Mouse (Mus musculus) forebrain, embryonic 10.5 days (tissue): ENCODE measurements around the gene Acad10. TPM values are rescaled to one million over a fixed set of nuclear protein-coding genes. Genes with fewer than 3 reads are reported as not detected.
"Not testable (repeated sequence)": the region's sequence is repeated elsewhere in the genome, so short reads cannot be mapped to it uniquely, and the experiment has no call there.

Experiments used
- DNase-seq: peaks from one replicate; pipeline ENCODE4 v3.0.0-alpha.2; 2017; ENCODE audit warnings: low spot score; ENCODE audit errors: extremely low spot score
- H3K27ac ChIP-seq: fragments of 300-500 bp; sonication (generic); 2 replicates; pipeline ENCODE4 v1.5.1; 2016; ENCODE audit warnings: mild to moderate bottlenecking
- H3K27me3 ChIP-seq: fragments of 300-500 bp; sonication (generic); 2 replicates; pipeline ENCODE4 v1.6.1; 2016; ENCODE audit warnings: mild to moderate bottlenecking; ENCODE audit not compliant: poor library complexity, severe bottlenecking
- H3K36me3 ChIP-seq: fragments of 300-500 bp; sonication (generic); replicated peaks from 2 replicates; pipeline ENCODE4 v1.6.1; 2016; ENCODE audit warnings: mild to moderate bottlenecking, moderate library complexity
- H3K4me1 ChIP-seq: fragments of 300-500 bp; sonication (generic); 2 replicates; pipeline ENCODE4 v1.6.1; 2016
- H3K4me3 ChIP-seq: fragments of 300-500 bp; sonication (generic); 2 replicates; pipeline ENCODE4 v1.5.1; 2016; ENCODE audit warnings: mild to moderate bottlenecking, moderate library complexity
- H3K9me3 ChIP-seq: fragments of 300-500 bp; sonication (generic); 2 replicates; pipeline ENCODE4 v1.6.1; 2016; ENCODE audit warnings: mild to moderate bottlenecking, moderate library complexity
- WGBS: fragments of 180-500 bp; shearing (Covaris S2); methylation state at CpG from one replicate; pipeline ENCODE4 v1.1.7; 2016; 5-methylcytosine and 5-hydroxymethylcytosine counted together
- polyA plus RNA-seq: library from polyadenylated mRNA; unstranded; fragments of >200 nt; fragmentation: Nextera tagmentation; extraction: Ambion mirVana; gene quantifications from 2 replicates; pipeline ENCODE4 v1.2.1, GENCODE M21; 2016

Acad10 gene
- polyA plus RNA-seq, 1 experiment from 2014 or later: 2.0 TPM

- not testable (repeated sequence) for H3K4me1 ChIP-seq, H3K27ac ChIP-seq, H3K9me3 ChIP-seq, H3K4me3 ChIP-seq, H3K27me3 ChIP-seq, DNase-seq, H3K36me3 ChIP-seq
- 84% methylated on average over 1 of the region's 1 CpGs for WGBS
These were observed 56.5 kb downstream of the Acad10 start for GRCm38 (mm10) chr5:121603815-121604214.

- Histone ChIP-seq H3K36me3 (no peaks in the 10 kb centered on the region), H3K27me3 (0 out of 2 replicates have a peak, but pooled peaks cover 3% of the 10 kb centered on the region), H3K9me3 (no peaks in the 10 kb centered on the region), H3K4me3 (no peak overlapping the region), H3K27ac (no peak overlapping the region), H3K4me1 (peaks cover 13% of the 10 kb centered on the region)
- WGBS: 36% methylated on average over 9 of the region's 9 CpGs
- peak; percentile 81 for DNase-seq
These were observed 58.6 kb downstream of the Acad10 start for GRCm38 (mm10) chr5:121601547-121602299.

GRCm38 (mm10) chr5:121598871-121599610 is 61.3 kb downstream of the Acad10 start:
- Histone ChIP-seq H3K27me3 (0 out of 2 replicates have a peak, but pooled peaks cover 3% of the 10 kb centered on the region), H3K27ac (no peak overlapping the region), H3K36me3 (no peaks in the 10 kb centered on the region), H3K4me1 (peaks cover 17% of the 10 kb centered on the region), H3K4me3 (no peak overlapping the region), H3K9me3 (no peaks in the 10 kb centered on the region)
- WGBS: 59% methylated on average over 13 of the region's 13 CpGs
- DNase-seq: no peak

DNA sequence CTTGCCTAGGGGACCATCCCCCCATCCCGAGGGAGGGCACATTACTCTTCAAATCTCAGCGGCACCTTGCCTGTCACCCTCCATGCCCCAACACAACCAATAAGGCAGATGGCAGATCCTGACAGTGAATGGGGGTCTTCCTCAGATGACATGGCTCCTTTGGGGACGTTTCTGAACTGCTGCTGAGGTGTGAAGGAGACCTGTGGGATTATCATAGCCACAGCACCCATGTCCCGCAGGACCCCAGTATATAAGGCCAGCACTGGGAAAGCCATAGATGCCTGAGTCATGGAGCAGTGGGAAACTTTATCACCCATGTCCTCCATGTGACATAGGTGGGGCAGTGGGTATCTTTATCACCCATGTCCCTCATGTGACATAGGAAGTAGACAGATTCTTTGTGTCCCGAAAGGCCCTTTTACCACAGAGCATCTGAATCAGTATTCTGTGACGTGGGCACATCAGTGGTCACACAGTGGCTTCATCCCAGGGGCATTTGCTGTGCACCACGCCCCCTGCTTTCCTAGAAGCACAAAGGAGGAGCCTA is 62.2 kb downstream of the Acad10 start:
- H3K4me1 ChIP-seq: peaks cover 27% of the 10 kb centered on the region
- H3K27me3 ChIP-seq: 0 out of 2 replicates have a peak, but pooled peaks cover 3% of the 10 kb centered on the region
- H3K36me3 ChIP-seq: no peaks in the 10 kb centered on the region
- WGBS: 83% methylated on average over 7 of the region's 7 CpGs
- no peak for DNase-seq
- H3K4me3 ChIP-seq: no peak overlapping the region
- no peak overlapping the region for H3K27ac ChIP-seq
- no peaks in the 10 kb centered on the region for H3K9me3 ChIP-seq

DNA sequence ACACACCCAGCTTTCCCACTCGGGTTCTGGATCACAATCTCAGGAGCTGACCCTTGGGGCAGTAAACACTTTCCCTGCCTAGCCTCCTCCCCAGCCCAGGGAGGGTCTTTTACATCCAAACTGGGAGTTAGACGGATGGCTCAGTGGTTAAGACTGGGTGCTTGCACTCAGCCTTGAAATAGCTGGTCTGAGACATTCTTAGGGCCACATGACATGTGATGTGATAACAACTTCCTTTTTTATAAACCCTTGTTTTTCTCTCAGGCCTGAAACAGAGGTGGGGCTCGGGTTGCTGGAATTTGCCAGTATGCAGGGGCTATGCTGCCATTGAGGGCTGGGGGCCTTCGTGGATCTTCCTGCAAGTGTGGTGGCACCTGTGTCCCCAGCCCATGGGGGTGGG is 63.0 kb downstream of the Acad10 start:
- Histone ChIP-seq H3K4me3 (no peak overlapping the region), H3K36me3 (no peaks in the 10 kb centered on the region), H3K9me3 (no peaks in the 10 kb centered on the region), H3K27me3 (peaks cover 9% of the 10 kb centered on the region), H3K4me1 (peaks cover 34% of the 10 kb centered on the region), H3K27ac (no peak overlapping the region)
- no peak for DNase-seq
- 82% methylated on average over 4 of the region's 4 CpGs for WGBS

DNA sequence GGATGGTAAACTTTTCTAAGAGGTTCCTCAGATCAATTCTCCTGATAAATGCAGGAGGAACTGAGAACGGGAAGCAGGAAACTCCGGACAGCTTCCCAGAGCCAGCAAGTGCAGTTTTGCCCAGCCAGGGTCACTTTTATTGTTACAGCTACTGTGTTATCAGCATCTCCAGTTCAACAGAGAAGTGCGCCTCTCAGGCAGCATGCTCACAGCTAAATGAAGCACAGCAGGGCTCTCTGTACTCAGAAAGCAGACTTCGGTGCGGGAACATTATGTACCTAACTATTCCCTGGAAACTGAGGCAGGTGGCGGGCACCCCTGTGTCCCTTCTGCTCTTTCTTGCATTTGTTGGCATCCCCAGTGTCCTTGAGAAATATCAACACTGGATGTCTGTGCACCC is 64.1 kb downstream of the Acad10 start:
- Histone ChIP-seq H3K36me3 (no peaks in the 10 kb centered on the region), H3K4me3 (no peak overlapping the region), H3K4me1 (peaks cover 32% of the 10 kb centered on the region), H3K27me3 (peaks cover 7% of the 10 kb centered on the region), H3K9me3 (no peaks in the 10 kb centered on the region), H3K27ac (no peak overlapping the region)
- no peak for DNase-seq
- 85% methylated on average over 6 of the region's 6 CpGs for WGBS

GRCm38 (mm10) chr5:121595758-121596157 is 64.6 kb downstream of the Acad10 start:
- no peak for DNase-seq
- H3K9me3 ChIP-seq: no peaks in the 10 kb centered on the region
- no peaks in the 10 kb centered on the region for H3K36me3 ChIP-seq
- no peak overlapping the region for H3K4me3 ChIP-seq
- H3K27ac ChIP-seq: no peak overlapping the region
- WGBS: 87% methylated on average over 6 of the region's 6 CpGs
- H3K27me3 ChIP-seq: peaks cover 7% of the 10 kb centered on the region
- H3K4me1 ChIP-seq: peaks cover 33% of the 10 kb centered on the region

DNA sequence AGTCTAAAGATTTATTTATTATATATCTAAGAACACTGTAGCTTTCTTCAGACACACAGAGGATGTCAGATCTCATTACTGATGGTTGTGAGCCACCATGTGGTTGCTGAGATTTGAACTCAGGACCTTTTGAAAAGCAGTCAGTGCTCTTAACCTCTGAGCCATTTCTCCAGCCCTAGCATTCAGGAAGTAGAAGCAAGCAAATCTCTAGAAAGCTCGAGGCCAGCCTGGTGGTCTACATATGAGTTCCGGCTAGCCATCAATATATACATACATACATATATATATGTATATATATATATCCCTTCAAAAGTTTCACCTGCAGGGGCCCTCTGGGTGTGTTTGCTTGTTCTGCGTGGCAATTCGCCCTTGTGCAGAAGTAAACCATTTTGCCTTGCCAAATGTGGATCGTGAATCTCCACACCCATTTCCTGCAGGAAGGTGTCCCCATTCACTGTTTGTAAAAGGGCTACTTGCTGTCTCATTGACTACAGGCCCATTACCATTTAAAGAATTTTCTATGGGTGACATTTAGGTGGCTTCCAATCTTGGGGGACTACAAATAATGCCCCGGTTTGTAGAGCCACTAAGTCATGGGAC is 65.5 kb downstream of the Acad10 start:
- Histone ChIP-seq H3K27ac (no peak overlapping the region), H3K27me3 (peaks cover 7% of the 10 kb centered on the region), H3K4me1 (peaks cover 33% of the 10 kb centered on the region), H3K4me3 (peak overlapping the region; percentile 86; the same call in 1 of the 2 replicates), H3K36me3 (no peaks in the 10 kb centered on the region), H3K9me3 (no peaks in the 10 kb centered on the region)
- 89% methylated on average over 6 of the region's 6 CpGs for WGBS
- DNase-seq: no peak

DNA sequence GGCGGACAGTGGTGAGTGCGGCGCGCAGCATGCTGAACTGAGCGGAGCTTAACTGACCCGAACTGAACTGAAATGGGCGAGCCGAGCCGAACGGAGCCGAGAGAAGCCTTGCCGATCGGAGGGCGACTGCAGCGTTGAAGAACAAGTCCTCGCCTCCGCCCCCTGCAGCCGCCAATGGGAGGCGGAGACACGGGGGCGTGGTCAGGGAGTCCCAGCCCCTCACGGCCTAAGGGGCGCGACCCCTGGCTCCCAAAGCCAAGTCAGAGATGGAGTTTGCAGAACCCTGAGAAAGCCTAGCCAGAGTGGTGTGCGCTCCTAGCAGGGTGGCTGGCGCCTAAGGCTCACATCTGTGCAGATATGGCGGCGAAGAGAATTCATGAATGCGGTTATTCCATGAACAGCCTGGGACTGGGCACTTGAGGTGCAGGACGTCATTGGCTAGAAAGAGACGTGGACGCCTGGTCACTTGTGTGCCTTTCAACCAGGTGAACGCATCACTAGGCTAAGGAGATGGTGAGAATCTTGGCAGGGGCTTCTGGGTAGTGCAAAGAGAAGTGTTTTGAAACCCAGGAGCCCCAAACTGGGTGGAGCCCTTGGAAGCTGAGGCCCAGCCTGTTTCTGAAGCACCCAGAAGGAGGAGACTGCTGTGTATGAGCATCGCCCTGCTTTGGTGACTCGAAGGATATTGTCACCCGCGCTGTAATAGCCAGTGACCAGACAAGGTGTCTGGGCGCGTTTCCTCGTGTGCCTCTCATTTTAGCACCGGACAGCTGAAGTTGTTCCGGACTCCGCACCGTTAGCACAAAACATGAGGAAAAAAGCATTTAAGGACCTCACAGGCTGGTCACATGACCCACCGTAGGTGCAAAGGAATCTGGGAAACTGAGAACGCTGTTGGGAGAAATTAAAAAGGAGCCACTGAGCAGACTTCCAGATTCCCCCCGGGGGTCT is 66.6 kb downstream of the Acad10 start, which contains the start of gene Aldh2:
Gene Aldh2, minus strand, starts transcription at position 374 of the 951 bp plus-strand sequence.
- Histone ChIP-seq H3K27ac (peak within 1 kb of the TSS; percentile 84), H3K9me3 (no peaks in the 10 kb centered on the region), H3K4me3 (peak within 1 kb of the TSS; percentile 86), H3K4me1 (peaks cover 29% of the 10 kb centered on the region), H3K27me3 (peaks cover 7% of the 10 kb centered on the region), H3K36me3 (no peaks in the 10 kb centered on the region)
- 4% methylated on average over 47 of the region's 47 CpGs for WGBS
- peak; percentile 82 for DNase-seq

- Histone ChIP-seq H3K9me3 (no peaks in the 10 kb centered on the region), H3K36me3 (no peaks in the 10 kb centered on the region), H3K4me1 (peaks cover 26% of the 10 kb centered on the region), H3K27me3 (peaks cover 7% of the 10 kb centered on the region), H3K27ac (peak overlapping the region; percentile 84), H3K4me3 (peak overlapping the region; percentile 86)
- WGBS: 4% methylated on average over 33 of the region's 33 CpGs
- DNase-seq: no peak
These were observed 67.4 kb downstream of the Acad10 start for GRCm38 (mm10) chr5:121592816-121593407.

DNA sequence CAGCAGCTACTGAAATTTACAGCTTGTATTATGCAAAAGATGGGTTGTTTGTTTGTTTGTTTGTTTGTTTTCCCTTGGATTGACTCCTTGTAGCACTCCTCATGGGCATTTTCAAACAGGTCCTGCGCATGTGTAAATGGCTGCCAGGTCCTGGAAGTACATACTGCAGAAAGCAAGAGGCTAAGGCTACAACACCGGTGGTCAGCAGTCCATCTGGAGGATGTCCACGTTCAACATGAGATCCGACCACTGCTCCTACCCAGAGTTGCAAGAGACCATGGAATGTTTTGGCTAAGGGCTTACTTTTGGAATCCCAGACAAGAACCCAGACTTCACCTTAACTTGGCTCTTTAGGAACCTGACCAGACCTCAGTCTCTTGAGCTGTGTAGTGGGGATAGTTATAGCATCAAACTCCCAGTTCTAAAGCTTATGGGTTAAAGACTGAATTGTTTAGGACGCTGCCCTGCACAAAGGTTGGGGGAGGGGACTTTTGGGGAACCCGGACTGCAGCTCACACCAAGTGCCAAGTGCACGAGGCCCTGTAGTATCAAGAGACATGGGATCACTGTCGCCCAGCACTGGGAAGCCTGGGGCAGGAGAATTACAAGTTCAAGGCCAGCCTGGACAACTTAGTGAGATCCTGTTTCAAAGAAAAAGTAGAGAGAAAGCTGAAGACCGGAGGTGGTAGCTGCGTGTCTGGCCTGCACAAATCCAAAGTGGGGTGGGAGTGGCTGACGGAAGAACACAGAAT is 68.1 kb downstream of the Acad10 start:
- no peak for DNase-seq
- Histone ChIP-seq H3K27me3 (peaks cover 7% of the 10 kb centered on the region), H3K4me1 (peaks cover 26% of the 10 kb centered on the region), H3K4me3 (peak overlapping the region; percentile 86), H3K36me3 (0 out of 2 replicates have a peak, but pooled peaks cover 4% of the 10 kb centered on the region), H3K9me3 (no peaks in the 10 kb centered on the region), H3K27ac (no peak overlapping the region)
- 69% methylated on average over 11 of the region's 11 CpGs for WGBS
